Mouse (Mus musculus) ES-Bruce4 (cell line): ENCODE results near the gene Slc9a9. TPM values are rescaled to one million over a fixed set of nuclear protein-coding genes. Genes with fewer than 3 reads are reported as not detected.

Source experiments
- H3K27ac ChIP-seq: 2 replicates; pipeline ENCODE4 v1.5.1; 2012; ENCODE audit warnings: low read length, inconsistent platforms; ENCODE audit not compliant: insufficient read depth
- H3K27me3 ChIP-seq: 2 replicates; pipeline ENCODE4 v1.6.1; 2012; ENCODE audit warnings: mild to moderate bottlenecking, low read length, inconsistent platforms; ENCODE audit not compliant: control insufficient read depth, poor library complexity, insufficient read depth, severe bottlenecking
- H3K36me3 ChIP-seq: 2 replicates; pipeline ENCODE4 v1.6.1; 2012; ENCODE audit warnings: inconsistent platforms, mild to moderate bottlenecking, low read length, moderate library complexity; ENCODE audit not compliant: control insufficient read depth, poor library complexity, insufficient read depth, severe bottlenecking
- H3K4me1 ChIP-seq: one replicate; pipeline ENCODE4 v1.8.1; 2011; ENCODE audit warnings: low read length; ENCODE audit not compliant: control insufficient read depth, insufficient read depth
- H3K4me3 ChIP-seq: 2 replicates; pipeline ENCODE4 v1.5.1; 2011; ENCODE audit warnings: low read depth, mild to moderate bottlenecking, low read length
- H3K9ac ChIP-seq: 2 replicates; pipeline ENCODE4 v1.6.1; 2012; ENCODE audit warnings: low read depth, mild to moderate bottlenecking, inconsistent platforms; ENCODE audit not compliant: poor library complexity, severe bottlenecking
- H3K9me3 ChIP-seq: replicated peaks from 2 replicates; pipeline ENCODE4 v1.6.1; 2012; ENCODE audit warnings: mild to moderate bottlenecking, low read length, inconsistent platforms; ENCODE audit not compliant: control insufficient read depth, poor library complexity, insufficient read depth, severe bottlenecking
- CTCF ChIP-seq: IDR thresholded peaks from one replicate; pipeline ENCODE4 v1.8.1; 2011; ENCODE audit warnings: low read depth, low read length
- EP300 ChIP-seq: IDR thresholded peaks from 2 replicates; pipeline ENCODE4 v1.6.1; 2011; ENCODE audit warnings: low read depth, low read length; ENCODE audit not compliant: insufficient read depth
- POLR2A ChIP-seq: IDR thresholded peaks from one replicate; pipeline ENCODE4 v1.8.1; 2011; ENCODE audit warnings: low read length; ENCODE audit not compliant: insufficient read depth
- polyA plus RNA-seq: library from polyadenylated mRNA; stranded (reverse); fragments of >200 nt; gene quantifications from 2 replicates; pipeline ENCODE4 v1.2.4, GENCODE M21; 2011; ENCODE audit warnings: low read depth; ENCODE audit not compliant: missing spikeins, insufficient read depth, insufficient read length

The Slc9a9 gene
- polyA plus RNA-seq, 1 experiment: not detected

DNA sequence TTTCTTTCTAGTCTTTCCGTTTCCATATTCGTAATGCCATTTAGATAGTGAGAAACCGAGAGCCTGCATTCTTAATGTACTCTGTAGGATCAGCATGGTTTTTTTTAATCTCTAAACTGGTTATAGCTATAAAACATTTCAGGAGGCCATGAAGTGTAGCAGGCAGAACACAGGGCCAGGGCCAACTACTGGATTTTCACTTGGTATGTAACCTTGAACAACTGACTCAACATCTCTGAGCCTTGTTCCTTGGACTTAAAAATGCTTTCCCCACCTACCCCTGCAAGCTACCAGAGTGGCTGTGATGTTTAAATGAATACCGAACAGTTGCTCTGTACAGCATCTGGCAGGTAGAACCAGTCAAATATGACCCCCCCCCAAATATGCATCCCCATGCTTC, 418.5 kb downstream of the Slc9a9 start:
- Histone ChIP-seq H3K4me1 (no peaks in the 10 kb centered on the region), H3K9me3 (no peaks in the 10 kb centered on the region; the same call in 1 of the 2 replicates), H3K27me3 (no peaks in the 10 kb centered on the region), H3K9ac (no peak overlapping the region), H3K4me3 (no peak overlapping the region), H3K27ac (no peak overlapping the region), H3K36me3 (no peaks in the 10 kb centered on the region)
- TF ChIP-seq POLR2A (no peak), CTCF (no peak), EP300 (no peak)

DNA sequence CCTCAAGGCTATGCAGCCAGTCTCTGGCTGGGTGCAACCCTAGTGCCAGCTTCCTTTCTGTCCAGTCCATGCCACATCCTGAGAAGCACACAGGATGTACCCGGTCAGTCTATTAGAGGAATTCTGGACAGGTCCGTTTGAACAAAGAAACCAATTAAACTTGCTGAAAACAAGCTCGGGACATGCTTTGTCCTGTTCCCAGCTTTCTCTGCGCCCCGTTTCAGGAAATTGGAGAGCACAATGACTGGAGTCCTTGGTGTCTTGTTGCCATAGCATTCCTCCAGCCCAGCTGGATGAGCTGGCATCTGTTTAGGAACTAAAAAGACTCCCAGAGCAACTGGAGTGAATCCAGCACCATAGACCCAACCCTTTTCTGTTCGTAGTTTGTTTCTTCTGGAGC, 419.3 kb downstream of the Slc9a9 start:
- H3K9me3 ChIP-seq: no peaks in the 10 kb centered on the region; the same call in 1 of the 2 replicates
- no peaks in the 10 kb centered on the region for H3K4me1 ChIP-seq
- H3K9ac ChIP-seq: no peak overlapping the region
- no peak overlapping the region for H3K4me3 ChIP-seq
- no peaks in the 10 kb centered on the region for H3K36me3 ChIP-seq
- no peaks in the 10 kb centered on the region for H3K27me3 ChIP-seq
- no peak overlapping the region for H3K27ac ChIP-seq
- TF ChIP-seq POLR2A: no peak
- no peak for TF ChIP-seq CTCF
- TF ChIP-seq EP300: no peak

DNA sequence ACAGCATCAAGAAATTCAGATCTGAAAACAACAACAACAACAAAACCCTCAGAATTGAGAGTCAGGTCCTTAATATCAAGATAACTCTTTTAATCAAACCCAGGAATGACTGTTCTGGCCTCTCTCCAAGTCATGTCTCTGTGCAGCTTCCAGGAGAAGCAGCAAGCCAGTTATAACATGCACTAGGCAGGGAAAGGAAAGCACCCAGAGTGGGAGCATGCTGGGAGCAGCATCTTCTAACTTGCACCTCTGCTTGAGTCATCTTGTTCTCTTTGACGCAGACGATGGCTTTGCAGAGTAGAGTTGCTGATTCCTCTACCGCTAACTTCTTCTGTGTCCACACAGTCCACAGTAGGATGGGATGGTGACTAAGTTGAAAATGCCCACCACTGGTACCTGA, 426.8 kb downstream of the Slc9a9 start:
- TF ChIP-seq CTCF (no peak), POLR2A (no peak), EP300 (no peak)

DNA sequence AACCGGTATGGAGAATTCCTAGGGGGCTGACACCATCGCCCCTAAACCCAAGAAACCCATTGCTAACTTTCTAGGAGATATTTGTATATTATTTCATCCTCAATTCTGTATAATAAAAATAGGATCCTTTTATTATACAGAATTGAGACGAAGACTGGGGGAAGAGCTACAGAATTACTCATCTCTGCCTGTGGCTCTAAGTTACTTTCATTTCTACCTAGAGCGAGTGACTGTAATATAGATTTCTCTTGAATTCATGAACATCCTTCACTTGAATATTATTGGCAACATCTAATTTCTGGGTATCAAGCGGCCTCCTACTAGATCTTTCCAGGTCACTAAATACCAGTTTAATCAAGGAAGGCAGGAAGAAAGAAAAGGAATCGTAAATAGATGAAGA, 436.1 kb downstream of the Slc9a9 start:
- no peaks in the 10 kb centered on the region for H3K36me3 ChIP-seq
- H3K27me3 ChIP-seq: no peaks in the 10 kb centered on the region
- H3K9me3 ChIP-seq: no peaks in the 10 kb centered on the region
- TF ChIP-seq POLR2A (no peak), EP300 (no peak), CTCF (no peak)
- H3K4me3 ChIP-seq: no peak overlapping the region
- no peaks in the 10 kb centered on the region for H3K4me1 ChIP-seq
- H3K9ac ChIP-seq: no peak overlapping the region
- H3K27ac ChIP-seq: no peak overlapping the region

More for the DNA sequence above, 426.8 kb downstream of the Slc9a9 start:
- Histone ChIP-seq H3K27ac (no peak overlapping the region), H3K9ac (no peak overlapping the region), H3K4me3 (no peak overlapping the region), H3K36me3 (no peaks in the 10 kb centered on the region), H3K9me3 (no peaks in the 10 kb centered on the region; the same call in 1 of the 2 replicates), H3K27me3 (no peaks in the 10 kb centered on the region), H3K4me1 (no peaks in the 10 kb centered on the region)

DNA sequence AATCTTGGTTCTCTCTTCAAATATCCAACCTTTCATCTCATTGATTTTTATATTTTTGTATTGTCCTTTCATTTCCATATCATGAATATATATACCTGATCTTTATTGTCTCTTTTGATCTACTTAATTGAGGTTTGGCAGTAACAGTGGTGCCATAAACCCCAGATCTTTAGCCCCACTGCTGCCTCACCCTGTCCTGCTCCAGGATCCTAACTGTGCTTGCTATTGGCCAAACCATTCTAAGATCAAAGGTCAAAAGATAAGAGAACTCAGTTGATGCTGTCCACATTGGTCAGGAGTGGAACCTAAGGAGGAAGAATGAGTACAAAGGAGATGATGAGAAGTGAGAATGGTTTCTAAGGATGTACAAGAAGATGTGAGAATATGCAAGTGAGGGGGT, 440.1 kb downstream of the Slc9a9 start:
- no peak overlapping the region for H3K4me3 ChIP-seq
- TF ChIP-seq EP300 (no peak), CTCF (no peak), POLR2A (no peak)

DNA sequence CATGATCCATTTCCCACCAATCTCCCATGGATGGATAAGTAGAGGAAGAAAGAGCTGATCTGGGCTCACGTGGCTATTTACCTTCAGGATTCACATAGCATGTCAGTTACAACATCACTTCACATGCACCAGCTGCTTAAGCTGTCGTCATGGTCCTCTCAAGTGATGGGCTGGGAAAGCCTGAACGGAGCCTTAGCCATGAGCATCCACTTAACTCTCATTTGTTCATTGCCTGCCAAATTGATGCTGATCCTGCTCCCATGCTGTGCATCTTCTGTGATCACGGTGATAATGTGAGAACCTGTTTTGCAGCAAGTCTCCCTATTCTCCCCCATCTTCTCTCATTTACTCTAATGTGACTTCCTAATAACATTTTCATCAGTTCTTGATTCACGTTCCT, 441.1 kb downstream of the Slc9a9 start:
- TF ChIP-seq EP300: no peak
- no peak for TF ChIP-seq POLR2A
- no peak for TF ChIP-seq CTCF

More for the DNA sequence above, 440.1 kb downstream of the Slc9a9 start:
- H3K9me3 ChIP-seq: no peaks in the 10 kb centered on the region
- H3K9ac ChIP-seq: no peak overlapping the region
- H3K36me3 ChIP-seq: no peaks in the 10 kb centered on the region
- no peak overlapping the region for H3K27ac ChIP-seq
- H3K27me3 ChIP-seq: no peaks in the 10 kb centered on the region
- H3K4me1 ChIP-seq: no peaks in the 10 kb centered on the region

More for the DNA sequence above, 441.1 kb downstream of the Slc9a9 start:
- Histone ChIP-seq H3K9ac (no peak overlapping the region), H3K27me3 (no peaks in the 10 kb centered on the region), H3K9me3 (no peaks in the 10 kb centered on the region), H3K4me3 (no peak overlapping the region), H3K4me1 (no peaks in the 10 kb centered on the region), H3K36me3 (no peaks in the 10 kb centered on the region), H3K27ac (no peak overlapping the region)
